Mouse (Mus musculus) gastrocnemius, postnatal 10 days (tissue): ENCODE measurements around the gene Ppp6c. TPM values are rescaled to one million over a fixed set of nuclear protein-coding genes. Genes with fewer than 3 reads are reported as not detected.
"Not testable (repeated sequence)": the region's sequence is repeated elsewhere in the genome, so short reads cannot be mapped to it uniquely, and the experiment has no call there.

Experiments
- DNase-seq: peaks from one replicate; pipeline ENCODE4 v3.0.0; 2021; ENCODE audit warnings: mixed read lengths
- long read RNA-seq, 2 experiments: library from polyadenylated mRNA; stranded (forward); transcript quantifications; one replicate each; pipeline ENCODE4 v2.0.0; 2021
- total RNA-seq, 2 experiments: library from RNA; stranded (reverse); gene quantifications; 2 replicates each; pipeline ENCODE4 v1.2.3; 2021

Ppp6c gene
- total RNA-seq: 10 to 100 TPM; 63.5 to 68.9 TPM
- long read RNA-seq, experiment 1, full-length matches to known transcripts: 68 of 77 reads
- long read RNA-seq, experiment 1, partial matches to known transcripts: 2 of 77 reads
- long read RNA-seq, experiment 1, other reads (novel, unspliced or antisense): 7 of 77 reads
- long read RNA-seq, experiment 2, full-length matches to known transcripts: 51 of 57 reads
- long read RNA-seq, experiment 2, partial matches to known transcripts: 1 of 57 reads
- long read RNA-seq, experiment 2, other reads (novel, unspliced or antisense): 5 of 57 reads

DNA sequence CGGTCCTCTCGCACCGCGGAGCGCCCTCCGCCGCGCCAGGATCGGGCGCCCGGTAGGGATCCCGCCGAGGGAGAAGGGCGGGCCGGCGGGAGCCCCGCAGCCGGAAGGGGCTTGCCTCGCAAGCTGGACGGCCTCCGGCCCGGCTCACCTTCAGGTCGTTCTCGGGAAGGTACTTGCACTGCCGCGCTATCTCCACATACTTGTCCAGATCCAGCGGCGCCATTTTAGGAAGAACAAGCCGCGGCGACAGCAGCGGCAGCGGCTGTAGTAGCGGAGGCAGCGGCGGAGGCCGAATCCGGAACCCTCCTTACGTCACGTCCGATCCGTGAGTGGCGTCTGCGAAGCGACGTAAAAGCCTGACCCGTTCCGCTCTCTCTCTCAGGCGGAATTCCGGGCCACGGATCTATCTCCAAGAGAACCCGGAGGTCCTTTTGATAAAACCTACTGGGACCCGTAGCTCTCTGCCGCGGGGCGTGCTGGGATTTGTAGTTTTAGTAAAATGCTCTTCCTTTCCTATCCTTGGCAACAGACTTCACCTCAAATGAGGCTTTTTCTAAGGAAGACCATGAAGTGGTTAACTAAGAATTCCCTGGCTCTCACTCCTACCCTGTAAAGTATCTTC, at the start of gene Ppp6c:
Gene Ppp6c (minus strand): TSS at position 433 of the 622 bp plus-strand sequence.
- peak; percentile 82 for DNase-seq

DNA sequence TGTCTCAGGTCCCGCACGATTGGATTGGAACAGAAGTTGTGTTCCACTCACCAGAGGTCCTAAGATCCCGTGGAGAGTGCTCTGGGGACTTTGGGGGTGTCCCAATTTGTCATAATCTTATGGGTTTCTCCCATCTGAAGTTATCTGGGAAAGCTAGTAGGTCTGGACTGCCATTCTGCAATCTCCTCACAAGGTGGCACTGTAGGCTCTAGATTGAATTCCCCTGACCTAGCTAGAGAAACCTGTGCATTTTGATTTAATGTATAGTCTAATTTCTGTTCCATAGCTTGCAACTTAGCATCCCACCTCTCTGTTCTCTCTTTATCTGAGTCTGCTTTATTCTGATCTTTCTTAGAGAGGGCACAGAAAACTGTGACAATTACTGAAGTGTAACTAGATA, 42.1 kb upstream of the Ppp6c start:
- no peak for DNase-seq

DNA sequence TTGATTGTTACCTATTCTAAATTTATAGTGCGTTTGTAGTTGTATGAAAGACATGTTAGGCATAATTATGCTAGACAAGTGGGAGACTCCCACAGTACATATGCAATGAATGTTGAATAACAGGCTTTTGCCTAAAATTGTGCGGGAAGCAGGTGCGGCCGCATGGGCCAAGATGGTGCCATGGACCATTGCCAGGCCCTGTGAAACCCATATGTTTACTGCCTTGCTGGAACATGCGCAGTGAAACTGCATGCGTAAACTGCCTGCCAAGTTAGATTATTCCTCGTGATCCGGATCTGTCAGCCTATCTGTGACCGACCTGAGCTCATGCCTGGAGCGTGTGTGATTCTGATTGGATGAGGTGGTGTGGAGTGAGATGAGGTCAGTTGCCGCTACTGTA, 26.0 kb upstream of the Ppp6c start:
- not testable (repeated sequence) for DNase-seq

DNA sequence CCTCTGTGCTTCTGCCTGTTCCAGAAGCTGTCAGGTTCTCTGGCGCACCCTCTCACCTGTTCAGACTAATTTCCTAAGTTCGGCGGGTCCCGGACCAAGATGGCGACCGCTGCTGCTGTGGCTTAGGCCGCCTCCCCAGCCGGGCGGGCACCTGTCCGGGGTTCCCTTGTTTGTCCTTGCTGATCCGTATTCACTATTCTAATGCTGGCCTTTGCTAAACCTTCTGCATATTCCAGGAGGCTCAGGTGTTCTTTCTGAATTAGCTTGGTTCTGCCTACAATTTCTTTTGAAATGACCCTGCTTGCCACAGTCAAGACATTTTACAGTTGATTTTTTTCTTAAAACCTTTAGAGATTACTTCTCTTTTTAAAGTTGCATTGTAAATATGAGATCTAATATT, 20.6 kb upstream of the Ppp6c start:
- DNase-seq: not testable (repeated sequence)

DNA sequence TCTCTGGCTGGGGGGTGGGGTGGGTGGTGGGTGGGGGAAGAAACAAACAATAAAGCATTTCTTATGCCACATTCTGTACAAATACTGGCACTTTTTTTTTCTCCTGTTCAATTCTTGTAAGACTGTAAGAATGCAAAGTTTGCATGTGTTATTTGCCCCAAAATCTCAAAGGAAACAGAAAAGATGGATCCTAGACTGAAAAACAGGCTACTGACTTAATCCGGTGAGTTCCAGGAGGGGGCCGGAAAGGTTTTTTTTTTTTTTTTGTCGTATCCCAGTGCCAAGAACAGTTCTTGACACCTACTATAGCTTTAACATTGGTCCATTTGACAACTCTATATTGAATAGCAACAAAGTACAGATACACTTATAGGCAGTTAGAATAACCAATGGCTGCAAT, 480 bp upstream of the Ppp6c start:
- no peak for DNase-seq

DNA sequence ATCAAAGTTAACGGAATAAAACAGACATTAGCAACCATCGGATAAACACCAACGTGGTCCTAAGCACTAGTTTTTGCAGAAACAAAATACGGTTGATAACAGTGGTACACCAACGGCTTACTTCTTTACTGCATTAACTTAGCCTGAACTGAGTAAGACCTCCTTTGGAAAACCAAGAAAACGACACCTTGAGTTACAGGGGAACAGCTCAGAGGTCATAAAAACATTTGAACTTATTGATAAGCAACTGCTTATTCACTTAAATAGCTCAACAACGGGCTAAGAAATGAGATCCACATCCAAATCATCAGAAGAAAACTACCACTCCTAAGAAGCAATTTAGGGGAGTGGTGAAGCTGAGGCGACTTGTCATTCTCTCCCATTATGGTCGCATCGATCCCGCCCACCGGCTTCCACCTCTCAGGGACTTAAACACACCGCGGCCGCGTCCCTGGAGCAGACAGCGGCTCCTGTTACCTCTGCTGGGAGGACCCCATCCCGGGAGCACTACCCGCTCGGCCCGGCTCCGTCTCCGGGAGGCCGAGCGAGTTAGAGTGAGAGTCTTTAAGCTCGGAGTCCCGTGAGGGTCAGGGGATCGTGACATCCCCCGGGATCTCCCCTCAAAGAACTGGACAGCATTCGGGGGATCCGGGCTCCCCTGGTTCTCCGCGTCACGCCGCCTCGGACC, 776 bp downstream of the Ppp6c start:
- DNase-seq: peak; percentile 17

DNA sequence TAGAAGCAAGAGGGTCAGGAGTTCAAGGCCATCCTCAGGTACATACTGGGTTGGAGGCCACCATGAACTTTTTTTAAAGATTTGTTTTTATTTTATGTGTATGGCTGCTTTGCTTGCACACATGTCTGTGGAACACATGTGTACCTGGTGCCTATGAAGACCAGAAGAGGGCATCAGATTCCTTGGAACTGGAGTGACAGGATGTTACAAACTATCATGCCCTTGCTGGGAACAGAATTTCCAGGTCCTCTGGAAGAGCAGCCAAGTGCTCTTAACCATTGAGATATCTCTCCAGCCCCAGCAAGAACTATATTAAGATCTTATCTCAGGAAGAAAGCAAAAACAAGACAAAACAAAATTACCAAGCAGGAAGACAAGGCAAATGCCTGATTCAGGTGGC, 1.6 kb downstream of the Ppp6c start:
- no peak for DNase-seq

DNA sequence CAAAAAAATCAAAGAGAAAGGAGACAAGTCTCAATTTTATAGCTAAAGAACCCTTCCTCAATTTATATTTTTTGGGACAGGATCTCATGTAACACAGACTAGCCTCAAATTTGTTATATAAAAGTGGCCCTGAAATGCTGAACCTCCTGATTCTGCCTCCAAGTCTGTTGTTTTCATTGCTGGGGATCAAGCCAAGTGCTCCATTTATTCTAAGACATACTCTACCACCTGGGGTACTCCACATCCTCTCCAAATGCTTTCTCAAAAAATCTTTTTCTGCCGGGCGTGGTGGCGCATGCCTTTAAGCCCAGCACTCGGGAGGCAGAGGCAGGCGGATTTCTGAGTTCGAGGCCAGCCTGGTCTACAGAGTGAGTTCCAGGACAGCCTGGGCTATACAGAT, 6.2 kb downstream of the Ppp6c start:
- no peak for DNase-seq

DNA sequence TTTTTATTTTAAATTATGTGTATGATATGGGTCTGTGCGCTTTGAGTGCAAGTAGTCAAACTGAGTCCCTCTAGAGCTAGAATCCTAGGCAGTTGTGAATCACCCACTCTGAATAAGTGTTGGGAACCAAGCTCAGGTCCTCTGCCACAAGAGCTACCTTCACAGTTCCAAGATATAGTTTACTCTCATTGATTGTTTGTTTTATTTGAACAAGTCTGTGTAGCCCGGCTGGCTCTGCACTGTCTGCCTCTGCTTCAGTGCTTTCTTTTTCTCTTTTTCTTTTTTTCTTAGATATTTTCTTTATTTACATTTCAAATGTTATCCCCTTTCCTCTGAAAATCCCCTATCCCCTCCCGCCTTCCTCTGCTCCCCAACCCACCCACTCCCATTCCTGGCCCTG, 7.2 kb downstream of the Ppp6c start:
- DNase-seq: no peak

DNA sequence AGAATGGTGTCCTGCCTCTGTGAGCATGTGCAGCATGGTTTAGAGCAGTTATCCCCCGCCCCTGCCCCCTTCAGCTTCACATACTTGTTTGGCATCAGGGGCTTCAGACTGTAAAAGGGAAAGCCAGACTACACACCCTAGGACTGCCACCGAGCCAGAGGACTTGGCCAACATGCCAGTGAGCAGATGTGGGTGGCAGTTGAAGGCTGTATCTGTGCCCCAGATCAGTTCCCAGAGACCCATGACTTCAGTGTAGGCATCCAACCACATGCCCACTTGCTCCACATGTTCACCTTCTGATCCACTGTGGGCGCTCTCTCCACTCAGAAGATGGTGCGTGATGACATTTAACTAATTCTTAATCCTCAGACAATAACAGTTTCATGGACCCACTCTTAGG, 9.1 kb downstream of the Ppp6c start:
- no peak for DNase-seq

DNA sequence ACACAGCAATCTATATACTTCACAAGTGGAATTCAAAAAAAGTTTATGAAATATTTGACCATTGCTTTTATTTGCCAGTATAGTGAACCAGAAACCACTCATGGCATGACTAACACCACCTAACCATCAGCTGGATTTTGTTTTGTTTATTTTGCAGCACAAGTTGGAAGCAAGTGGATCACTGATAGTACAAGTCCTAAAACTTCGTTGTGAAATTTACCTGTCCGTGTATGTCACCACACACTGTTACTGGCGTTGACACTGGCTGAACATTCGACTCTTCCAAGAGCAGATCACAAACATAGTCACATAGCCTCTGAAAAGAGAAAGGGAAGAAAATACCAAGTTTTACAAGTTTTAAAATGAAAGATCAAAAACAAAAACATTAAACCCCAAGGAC, 15.5 kb downstream of the Ppp6c start:
- DNase-seq: no peak

DNA sequence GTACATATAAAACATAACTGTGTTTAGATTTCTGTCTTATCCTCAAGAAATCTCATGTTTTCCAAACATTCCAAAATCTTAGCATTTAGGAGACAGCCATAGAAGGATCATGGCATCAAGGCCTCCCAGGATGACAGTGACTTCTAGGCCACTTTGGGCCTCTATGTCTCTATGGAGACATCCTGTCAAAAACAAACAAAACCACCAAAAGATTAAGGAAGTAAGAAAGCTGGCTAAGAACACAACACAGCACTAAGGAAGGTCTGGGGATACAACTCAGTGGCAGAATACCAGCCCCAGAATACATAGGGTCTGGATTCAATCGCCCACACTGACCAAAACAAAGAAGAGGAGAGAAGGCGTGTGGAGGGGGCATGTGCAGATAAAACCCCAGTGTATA, 22.9 kb downstream of the Ppp6c start:
- DNase-seq: no peak

DNA sequence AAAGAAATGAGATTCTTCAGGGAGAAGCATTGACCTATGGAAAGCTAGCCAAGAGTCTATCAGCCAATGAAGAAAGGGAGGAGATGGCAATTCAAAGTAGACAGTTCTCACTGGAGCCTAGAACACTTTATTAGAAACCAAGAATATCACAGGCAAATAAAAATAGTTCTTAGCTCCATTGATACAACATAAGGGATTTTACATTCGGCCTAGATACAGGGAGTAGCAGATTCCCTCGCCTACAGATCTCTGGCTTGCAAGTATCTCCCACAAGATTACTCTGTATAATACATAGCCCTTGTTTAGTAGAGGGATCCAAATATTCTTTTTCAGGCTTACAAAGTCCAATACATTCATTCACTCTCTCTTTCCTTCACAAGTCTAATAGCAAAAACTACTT, 31.4 kb downstream of the Ppp6c start:
- no peak for DNase-seq

DNA sequence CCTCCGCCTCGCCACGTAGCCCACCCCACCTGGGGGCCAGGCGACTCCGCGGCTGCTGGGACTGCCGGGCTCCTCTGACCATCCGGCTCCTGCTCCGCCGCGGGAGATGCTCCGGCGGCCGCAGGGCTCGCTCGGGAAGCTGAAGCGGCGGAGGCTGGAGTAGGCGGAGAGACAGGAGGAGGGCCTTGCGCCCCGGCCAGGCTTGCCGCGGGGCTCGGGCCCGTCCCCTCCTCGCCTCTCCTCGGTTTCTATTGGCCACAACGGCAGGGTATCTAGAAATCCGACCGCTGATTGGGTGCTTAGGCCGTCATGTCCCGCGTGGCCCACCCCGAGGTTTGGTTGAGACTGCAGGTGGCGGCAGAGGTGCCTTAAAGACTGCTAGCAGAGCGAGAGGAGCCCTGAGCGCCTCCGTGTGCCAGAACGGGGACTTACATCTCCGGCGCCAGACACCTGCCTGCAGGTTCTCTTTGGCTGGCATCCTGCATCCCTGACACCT, 35.6 kb downstream of the Ppp6c start, which contains the start of gene Scai:
Gene Scai (minus strand): TSS at position 174 of the 496 bp plus-strand sequence.
- DNase-seq: peak; percentile 92

DNA sequence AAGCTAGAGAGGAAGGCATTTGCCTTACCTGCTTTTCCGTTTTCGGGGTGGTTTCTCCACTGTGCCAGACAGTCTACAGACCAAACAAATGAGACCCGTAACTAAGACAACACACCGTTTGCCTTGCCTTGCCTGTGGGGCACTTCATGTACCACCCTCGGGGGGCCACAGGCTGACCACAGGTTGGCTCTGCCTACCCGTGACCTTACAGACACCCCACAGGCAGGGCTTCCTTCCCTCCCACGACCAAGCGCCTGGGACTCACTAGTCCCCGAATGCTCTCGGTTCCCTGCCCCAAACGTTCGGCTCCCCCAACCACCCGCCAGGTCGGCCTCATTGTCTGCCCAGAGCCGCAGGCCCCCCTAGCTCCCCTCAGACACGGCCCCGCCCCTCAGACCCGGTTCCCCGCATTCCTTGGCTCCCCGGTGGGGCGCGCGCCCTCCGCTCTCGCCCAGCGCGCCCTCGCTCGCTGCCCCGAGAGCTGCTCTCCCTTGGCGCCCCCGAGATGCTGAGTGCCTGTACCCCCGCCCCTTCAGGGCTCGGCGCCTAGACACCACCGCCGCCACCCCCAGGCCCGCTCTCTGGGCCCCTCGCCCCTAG, 36.2 kb downstream of the Ppp6c start:
- DNase-seq: no peak

DNA sequence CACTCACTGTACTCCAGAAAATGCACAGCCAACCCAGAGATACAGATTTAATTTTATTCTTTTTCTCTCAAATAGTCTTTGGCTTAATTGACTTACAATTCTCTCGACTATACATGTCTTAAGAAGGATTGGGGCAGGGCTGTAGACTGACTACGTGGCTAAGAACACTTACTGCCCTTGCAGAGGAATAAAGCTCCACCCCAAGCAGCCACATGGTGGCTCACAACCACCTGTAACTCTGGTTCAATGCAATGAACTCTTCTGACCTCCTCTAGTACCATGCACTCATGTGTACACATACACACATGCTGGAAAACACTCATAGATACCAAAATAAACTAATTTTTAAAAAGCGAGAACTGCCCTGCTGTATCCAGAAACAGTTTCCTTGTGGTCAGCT, 40.3 kb downstream of the Ppp6c start:
- DNase-seq: no peak

DNA sequence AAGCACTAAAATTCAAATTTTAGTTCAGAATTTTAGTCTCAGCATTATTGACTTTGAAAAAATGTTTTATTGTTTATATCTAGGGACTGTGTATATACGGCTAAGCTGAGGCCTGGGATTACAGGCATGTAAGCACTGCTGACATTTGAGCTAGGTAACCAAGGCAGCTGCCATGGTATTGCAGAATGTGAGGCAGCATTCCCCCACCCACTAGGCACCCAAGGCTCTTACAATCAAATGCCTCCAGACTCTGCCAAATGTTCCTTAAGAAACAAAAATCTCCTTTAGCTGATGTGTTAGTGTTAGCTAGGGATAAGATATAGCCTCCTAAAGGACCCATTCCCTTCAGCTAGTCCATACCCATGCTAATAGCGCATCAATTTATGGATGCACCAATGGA, 42.7 kb downstream of the Ppp6c start:
- DNase-seq: no peak

DNA sequence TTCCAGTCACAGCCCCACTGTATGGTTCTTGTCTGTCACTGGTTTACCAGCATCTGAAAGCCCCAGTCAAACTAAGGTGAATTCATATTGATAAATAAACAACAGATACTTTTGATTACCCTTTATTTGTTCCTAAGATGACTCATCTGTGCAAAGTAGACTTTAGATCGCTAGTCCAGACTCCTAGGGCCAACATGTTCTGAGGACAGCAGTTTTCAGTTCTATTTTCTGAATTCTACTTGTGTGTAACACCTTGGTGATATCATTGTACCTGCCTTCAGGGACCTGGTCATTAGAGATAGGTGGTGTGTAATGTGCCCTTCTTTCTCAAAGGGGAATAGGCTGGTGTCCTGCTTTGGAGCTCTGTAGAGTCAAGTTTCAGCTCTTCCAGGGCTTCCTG, 65.3 kb downstream of the Ppp6c start:
- DNase-seq: no peak

DNA sequence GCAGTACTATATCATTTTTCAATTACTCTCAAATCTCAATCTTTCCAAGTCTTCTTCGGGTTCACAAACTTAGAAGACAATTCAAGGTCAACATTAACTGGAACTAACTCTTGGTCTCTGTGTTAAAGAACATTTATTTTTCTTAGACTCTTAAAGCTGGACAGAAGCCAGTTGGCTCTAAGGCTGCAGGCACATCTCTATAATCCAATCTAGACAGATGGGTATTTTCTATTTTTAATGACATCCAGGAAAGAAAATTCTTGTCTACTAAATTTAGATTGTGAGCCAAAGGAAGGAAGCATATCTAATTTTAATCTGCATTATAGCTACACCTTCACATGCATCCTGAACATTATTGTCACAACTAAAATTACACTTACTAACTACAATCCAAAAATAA, 68.3 kb downstream of the Ppp6c start:
- no peak for DNase-seq

DNA sequence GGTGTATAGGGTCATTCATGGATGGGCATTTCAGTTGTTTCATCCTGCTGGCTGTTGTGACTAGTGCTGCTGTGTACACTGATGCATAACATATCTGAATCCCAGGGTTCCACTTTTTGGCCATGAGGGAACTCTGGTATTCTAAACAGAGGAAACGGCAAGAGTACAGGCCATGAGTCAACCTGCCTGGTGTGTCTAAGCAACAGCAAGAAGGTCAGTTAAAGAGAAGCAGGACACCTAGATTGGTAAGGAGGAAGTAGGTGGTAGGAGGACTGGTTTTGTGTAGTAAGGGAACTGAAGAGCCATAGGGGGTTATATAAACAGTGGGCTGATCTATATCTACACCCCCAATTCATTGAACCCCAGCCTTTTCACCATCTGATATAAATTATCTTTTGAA, 69.4 kb downstream of the Ppp6c start:
- DNase-seq: no peak

DNA sequence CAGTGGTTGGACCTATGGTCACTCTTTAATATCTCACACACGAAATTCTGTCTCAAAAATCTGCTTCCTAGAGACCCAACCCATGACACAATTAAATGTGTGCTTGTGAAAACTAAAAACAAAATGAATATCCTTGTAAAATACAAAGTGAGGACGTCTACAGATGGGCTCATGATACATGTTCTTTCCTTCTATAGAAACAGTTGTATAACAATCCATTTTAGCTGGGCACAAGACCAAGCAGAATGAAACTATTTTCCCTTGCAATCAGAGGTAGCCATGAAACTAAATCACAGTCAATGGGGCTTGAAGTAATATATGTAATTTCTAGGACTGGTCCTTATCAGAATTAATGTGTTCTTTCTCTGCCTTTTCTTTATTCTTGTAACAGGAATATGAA, 75.3 kb downstream of the Ppp6c start:
- DNase-seq: no peak

DNA sequence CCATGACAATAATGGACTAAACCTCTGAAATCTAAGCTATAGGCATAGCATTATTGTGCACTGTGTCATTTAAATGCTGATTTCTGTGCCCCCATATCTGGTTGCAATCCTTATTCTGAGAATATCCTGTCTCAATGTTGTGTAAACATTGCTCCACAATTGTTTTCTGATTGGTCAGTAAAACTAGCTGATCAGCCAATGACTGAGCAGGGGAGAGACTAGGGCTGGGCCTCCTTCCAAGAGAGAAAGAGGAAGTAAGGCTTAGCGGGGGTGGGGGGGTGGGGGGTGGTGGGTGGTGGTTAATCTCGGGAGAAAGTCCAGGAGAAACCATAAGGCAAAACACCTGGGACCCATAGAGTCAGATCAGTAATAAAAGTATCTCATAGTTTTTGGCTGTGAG, 78.2 kb downstream of the Ppp6c start:
- DNase-seq: no peak

DNA sequence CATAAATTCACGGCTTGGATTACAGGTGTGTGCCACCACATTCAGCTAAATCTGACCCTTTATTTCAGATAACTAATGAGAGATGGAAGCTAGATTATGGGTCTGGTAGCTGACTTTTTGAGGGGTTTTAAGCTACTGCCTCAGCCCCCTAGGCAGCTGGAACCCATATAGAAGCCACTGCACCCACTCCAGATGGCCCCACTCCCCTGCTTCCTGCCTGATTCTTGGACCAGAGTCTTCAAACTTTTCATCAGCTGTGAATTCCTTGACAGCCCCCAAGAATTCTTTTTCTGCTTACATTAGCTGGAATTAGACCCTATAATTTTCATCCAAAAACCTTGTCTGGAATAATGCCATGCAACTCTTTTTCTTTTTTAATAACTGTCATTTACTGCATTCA, 79.8 kb downstream of the Ppp6c start:
- no peak for DNase-seq
